Mouse (Mus musculus): ENCODE data around the gene Ifitm1. TPM values are rescaled to one million over a fixed set of nuclear protein-coding genes. Genes with fewer than 3 reads are reported as not detected.

The Ifitm1 gene
- polyA plus RNA-seq (2016; fragmentation: Nextera tagmentation; extraction: Ambion mirVana) = 8.8 and 9.1 TPM in 2 replicates

- H3K27me3 ChIP-seq = 0 out of 2 replicates have a peak, but pooled peaks cover 7% of the 10 kb centered on the region
- H3K9me3 ChIP-seq (replicated peaks) = no peaks in the 10 kb centered on the region
- H3K9ac ChIP-seq = no peak within 1 kb of the TSS; the same call in 1 of the 2 replicates
- ATAC-seq (ENCODE audit: low FRiP score) = no peak
- H3K27ac ChIP-seq = no peak within 1 kb of the TSS
- no peak within 1 kb of the TSS for H3K4me3 ChIP-seq
- WGBS = 84% methylated on average over 4 of the region's 4 CpGs
- no peaks in the 10 kb centered on the region for H3K36me3 ChIP-seq
- peaks cover 4% of the 10 kb centered on the region for H3K4me1 ChIP-seq
- H3K4me2 ChIP-seq (replicated peaks) = no peak within 1 kb of the TSS
These were observed at the start of gene Ifitm1 for GRCm38 (mm10) chr7:140966921-140967320. Ifitm1 (plus strand) TSS chr7:140967221.

GRCm38 (mm10) chr7:140919911-140920310, 47.1 kb upstream of the Ifitm1 start:
- WGBS = 76% methylated on average over 4 of the region's 4 CpGs
- no peak for ATAC-seq (ENCODE audit: low FRiP score)
- H3K9ac ChIP-seq = no peak overlapping the region
- H3K4me3 ChIP-seq = no peak overlapping the region
- peaks cover 17% of the 10 kb centered on the region for H3K4me1 ChIP-seq
- H3K9me3 ChIP-seq (replicated peaks) = no peaks in the 10 kb centered on the region
- H3K4me2 ChIP-seq (replicated peaks) = no peak overlapping the region
- no peaks in the 10 kb centered on the region for H3K36me3 ChIP-seq
- H3K27ac ChIP-seq = no peak overlapping the region
- peaks cover 73% of the 10 kb centered on the region for H3K27me3 ChIP-seq

GRCm38 (mm10) chr7:140920418-140921029, 46.5 kb upstream of the Ifitm1 start, which contains the start of gene Nlrp6:
Nlrp6 (plus strand) TSS chr7:140920902.
- peak within 1 kb of the TSS; percentile 87; the same call in 1 of the 2 replicates for H3K4me2 ChIP-seq (replicated peaks)
- H3K27me3 ChIP-seq = peaks cover 78% of the 10 kb centered on the region
- H3K4me3 ChIP-seq = no peak within 1 kb of the TSS

GRCm38 (mm10) chr7:140921225-140921975, 45.6 kb upstream of the Ifitm1 start:
- 27% methylated on average over 22 of the region's 22 CpGs for WGBS
- Histone ChIP-seq H3K4me2 (replicated peaks) (peak overlapping the region; percentile 87; the same call in 1 of the 2 replicates), H3K4me3 (no peak overlapping the region)

More at GRCm38 (mm10) chr7:140920418-140921029, 46.5 kb upstream of the Ifitm1 start, which contains the start of gene Nlrp6:
- Histone ChIP-seq H3K9ac (no peak within 1 kb of the TSS), H3K9me3 (replicated peaks) (no peaks in the 10 kb centered on the region), H3K36me3 (no peaks in the 10 kb centered on the region), H3K27ac (no peak within 1 kb of the TSS), H3K4me1 (peaks cover 17% of the 10 kb centered on the region)
- ATAC-seq (ENCODE audit: low FRiP score) = no peak
- 80% methylated on average over 8 of the region's 8 CpGs for WGBS

GRCm38 (mm10) chr7:140922398-140923069, 44.5 kb upstream of the Ifitm1 start:
- no peaks in the 10 kb centered on the region for H3K36me3 ChIP-seq
- H3K27me3 ChIP-seq = peaks cover 83% of the 10 kb centered on the region
- no peak overlapping the region for H3K27ac ChIP-seq
- H3K4me3 ChIP-seq = peak overlapping the region; percentile 37
- H3K9ac ChIP-seq = peak overlapping the region; percentile 44
- peak overlapping the region; percentile 87 for H3K4me2 ChIP-seq (replicated peaks)
- H3K9me3 ChIP-seq (replicated peaks) = no peaks in the 10 kb centered on the region
- peaks cover 17% of the 10 kb centered on the region for H3K4me1 ChIP-seq
- ATAC-seq (ENCODE audit: low FRiP score) = no peak
- WGBS = under 1% methylated on average over 49 of the region's 49 CpGs

More at GRCm38 (mm10) chr7:140921225-140921975, 45.6 kb upstream of the Ifitm1 start:
- no peak overlapping the region for H3K27ac ChIP-seq
- H3K27me3 ChIP-seq = peaks cover 82% of the 10 kb centered on the region
- H3K36me3 ChIP-seq = no peaks in the 10 kb centered on the region
- no peak for ATAC-seq (ENCODE audit: low FRiP score)
- no peak overlapping the region for H3K9ac ChIP-seq
- H3K9me3 ChIP-seq (replicated peaks) = no peaks in the 10 kb centered on the region
- peaks cover 17% of the 10 kb centered on the region for H3K4me1 ChIP-seq

GRCm38 (mm10) chr7:140923070-140923775, 43.8 kb upstream of the Ifitm1 start:
- Histone ChIP-seq H3K36me3 (no peaks in the 10 kb centered on the region), H3K4me2 (replicated peaks) (peak overlapping the region; percentile 87), H3K9me3 (replicated peaks) (no peaks in the 10 kb centered on the region), H3K27me3 (peaks cover 76% of the 10 kb centered on the region), H3K4me3 (peak overlapping the region; percentile 37), H3K27ac (no peak overlapping the region), H3K9ac (peak overlapping the region; percentile 44), H3K4me1 (peaks cover 17% of the 10 kb centered on the region)
- no peak for ATAC-seq (ENCODE audit: low FRiP score)
- WGBS = 19% methylated on average over 30 of the region's 30 CpGs

GRCm38 (mm10) chr7:140927181-140927580, 39.8 kb upstream of the Ifitm1 start:
- no peak for ATAC-seq (ENCODE audit: low FRiP score)
- H3K27me3 ChIP-seq = peaks cover 41% of the 10 kb centered on the region
- H3K9ac ChIP-seq = no peak overlapping the region
- WGBS = 79% methylated on average over 6 of the region's 6 CpGs
- no peaks in the 10 kb centered on the region for H3K9me3 ChIP-seq (replicated peaks)
- H3K4me2 ChIP-seq (replicated peaks) = no peak overlapping the region
- peaks cover 13% of the 10 kb centered on the region for H3K4me1 ChIP-seq
- no peaks in the 10 kb centered on the region for H3K36me3 ChIP-seq
- no peak overlapping the region for H3K27ac ChIP-seq
- H3K4me3 ChIP-seq = no peak overlapping the region

- WGBS = 43% methylated on average over 3 of the region's 3 CpGs
- no peaks in the 10 kb centered on the region for H3K9me3 ChIP-seq (replicated peaks)
- H3K4me1 ChIP-seq = peaks cover 20% of the 10 kb centered on the region
These were observed 28.6 kb upstream of the Ifitm1 start for GRCm38 (mm10) chr7:140938436-140938835.

GRCm38 (mm10) chr7:140938896-140939295, 28.1 kb upstream of the Ifitm1 start:
- H3K4me1 ChIP-seq = peaks cover 20% of the 10 kb centered on the region
- no peak for ATAC-seq (ENCODE audit: low FRiP score)
- H3K9me3 ChIP-seq (replicated peaks) = no peaks in the 10 kb centered on the region
- H3K36me3 ChIP-seq = no peaks in the 10 kb centered on the region
- no peak overlapping the region for H3K4me3 ChIP-seq
- H3K27me3 ChIP-seq = peaks cover 3% of the 10 kb centered on the region; the same call in 1 of the 2 replicates
- no peak overlapping the region for H3K9ac ChIP-seq
- WGBS = 35% methylated on average over 2 of the region's 2 CpGs
- H3K27ac ChIP-seq = no peak overlapping the region
- no peak overlapping the region for H3K4me2 ChIP-seq (replicated peaks)

More at GRCm38 (mm10) chr7:140938436-140938835, 28.6 kb upstream of the Ifitm1 start:
- no peak overlapping the region for H3K9ac ChIP-seq
- H3K27ac ChIP-seq = no peak overlapping the region
- peaks cover 3% of the 10 kb centered on the region; the same call in 1 of the 2 replicates for H3K27me3 ChIP-seq
- no peak for ATAC-seq (ENCODE audit: low FRiP score)
- no peak overlapping the region for H3K4me3 ChIP-seq
- no peaks in the 10 kb centered on the region for H3K36me3 ChIP-seq
- no peak overlapping the region for H3K4me2 ChIP-seq (replicated peaks)

GRCm38 (mm10) chr7:140939669-140940171, 27.3 kb upstream of the Ifitm1 start:
- peak overlapping the region; percentile 9; the same call in 1 of the 2 replicates for H3K4me2 ChIP-seq (replicated peaks)

More at GRCm38 (mm10) chr7:140939669-140940171, 27.3 kb upstream of the Ifitm1 start:
- H3K36me3 ChIP-seq = no peaks in the 10 kb centered on the region; the same call in 1 of the 2 replicates
- 16% methylated on average over 8 of the region's 8 CpGs for WGBS
- H3K27me3 ChIP-seq = peaks cover 3% of the 10 kb centered on the region; the same call in 1 of the 2 replicates
- H3K9ac ChIP-seq = no peak overlapping the region
- ATAC-seq (ENCODE audit: low FRiP score) = no peak
- H3K4me3 ChIP-seq = no peak overlapping the region
- no peaks in the 10 kb centered on the region for H3K9me3 ChIP-seq (replicated peaks)
- no peak overlapping the region for H3K27ac ChIP-seq
- H3K4me1 ChIP-seq = peaks cover 20% of the 10 kb centered on the region
